Mouse (Mus musculus): ENCODE measurements around the gene Crls1. TPM values are rescaled to one million over a fixed set of nuclear protein-coding genes. Genes with fewer than 3 reads are reported as not detected.

Gene Crls1
- 80.9 and 90.4 TPM in 2 replicates for total RNA-seq (2014; rRNA removed)
- polyA plus RNA-seq (2012; rRNA removed) = 41.3 and 52.9 TPM in 2 replicates

- H3K27me3 ChIP-seq (ENCODE audit: control insufficient read depth, insufficient read depth, low read length) = no peaks in the 10 kb centered on the region
- TF ChIP-seq POLR2A (IDR thresholded peaks at IDR 0.05; ENCODE audit: extremely low read depth, insufficient read depth, low read length) (peak; percentile 79), CTCF (IDR thresholded peaks at IDR 0.05; ENCODE audit: low read depth, low read length) (peak; percentile 98)
- peak within 1 kb of the TSS; percentile 89 for H3K4me3 ChIP-seq (ENCODE audit: insufficient read depth, low read depth, low read length)
- peak within 1 kb of the TSS; percentile 85 for H3K27ac ChIP-seq (replicated peaks; ENCODE audit: insufficient read depth, low read depth, low read length)
- H3K79me2 ChIP-seq (ENCODE audit: control insufficient read depth, insufficient read depth, low read length) = peaks cover 10% of the 10 kb centered on the region; the same call in 1 of the 2 replicates
- peak within 1 kb of the TSS; percentile 100 for H3K9ac ChIP-seq (ENCODE audit: low read depth, low read length)
- DNase-seq (ENCODE audit: extremely low read depth, low read depth, low spot score) = peak; percentile 87
- under 1% methylated on average over 96 of the region's 96 CpGs for WGBS
- peaks cover 10% of the 10 kb centered on the region for H3K4me1 ChIP-seq (ENCODE audit: control insufficient read depth, insufficient read depth, low read length)
- H3K36me3 ChIP-seq (ENCODE audit: control insufficient read depth, insufficient read depth, low read length) = peaks cover 12% of the 10 kb centered on the region; the same call in 1 of the 2 replicates
Observed at GRCm38 (mm10) chr2:132846407-132847358, at the start of gene Crls1. Gene Crls1 (plus strand): TSS chr2:132846666.

- no peak for DNase-seq (ENCODE audit: extremely low read depth, low read depth, low spot score)
- Histone ChIP-seq H3K4me1 (ENCODE audit: control insufficient read depth, insufficient read depth, low read length) (no peaks in the 10 kb centered on the region), H3K79me2 (ENCODE audit: control insufficient read depth, insufficient read depth, low read length) (no peaks in the 10 kb centered on the region), H3K36me3 (ENCODE audit: control insufficient read depth, insufficient read depth, low read length) (peaks cover 37% of the 10 kb centered on the region), H3K9ac (ENCODE audit: low read depth, low read length) (no peak overlapping the region), H3K27ac (replicated peaks; ENCODE audit: insufficient read depth, low read depth, low read length) (no peak overlapping the region), H3K4me3 (ENCODE audit: insufficient read depth, low read depth, low read length) (no peak overlapping the region), H3K27me3 (ENCODE audit: control insufficient read depth, insufficient read depth, low read length) (no peaks in the 10 kb centered on the region)
- 95% methylated on average over 2 of the region's 2 CpGs for WGBS
- TF ChIP-seq CTCF (IDR thresholded peaks at IDR 0.05; ENCODE audit: low read depth, low read length) (no peak), POLR2A (IDR thresholded peaks at IDR 0.05; ENCODE audit: extremely low read depth, insufficient read depth, low read length) (no peak)
Observed at GRCm38 (mm10) chr2:132802976-132803375, 43.5 kb upstream of the Crls1 start.

- no peak within 1 kb of the TSS for H3K27ac ChIP-seq (replicated peaks; ENCODE audit: insufficient read depth, low read depth, low read length)
- WGBS = under 1% methylated on average over 59 of the region's 59 CpGs
- H3K79me2 ChIP-seq (ENCODE audit: control insufficient read depth, insufficient read depth, low read length) = no peaks in the 10 kb centered on the region
- H3K36me3 ChIP-seq (ENCODE audit: control insufficient read depth, insufficient read depth, low read length) = peaks cover 10% of the 10 kb centered on the region
- no peaks in the 10 kb centered on the region for H3K27me3 ChIP-seq (ENCODE audit: control insufficient read depth, insufficient read depth, low read length)
- peak within 1 kb of the TSS; percentile 79 for H3K9ac ChIP-seq (ENCODE audit: low read depth, low read length)
- peak within 1 kb of the TSS; percentile 88 for H3K4me3 ChIP-seq (ENCODE audit: insufficient read depth, low read depth, low read length)
- peaks cover 5% of the 10 kb centered on the region for H3K4me1 ChIP-seq (ENCODE audit: control insufficient read depth, insufficient read depth, low read length)
- DNase-seq (ENCODE audit: extremely low read depth, low read depth, low spot score) = peak; percentile 94
- TF ChIP-seq CTCF (IDR thresholded peaks at IDR 0.05; ENCODE audit: low read depth, low read length) (peak; percentile 39; the same call in 1 of the 2 replicates), POLR2A (IDR thresholded peaks at IDR 0.05; ENCODE audit: extremely low read depth, insufficient read depth, low read length) (no peak)
Observed at GRCm38 (mm10) chr2:132815608-132816314, 30.7 kb upstream of the Crls1 start, which contains the start of the genes Trmt6 and Mcm8. Gene Trmt6 (minus strand): TSS chr2:132816055. Gene Mcm8 (plus strand): TSS chr2:132816141.

GRCm38 (mm10) chr2:132841071-132841470 lies 5.4 kb upstream of the Crls1 start:
- Histone ChIP-seq H3K27me3 (ENCODE audit: control insufficient read depth, insufficient read depth, low read length) (no peaks in the 10 kb centered on the region), H3K27ac (replicated peaks; ENCODE audit: insufficient read depth, low read depth, low read length) (no peak overlapping the region), H3K9ac (ENCODE audit: low read depth, low read length) (no peak overlapping the region), H3K79me2 (ENCODE audit: control insufficient read depth, insufficient read depth, low read length) (no peaks in the 10 kb centered on the region), H3K4me1 (ENCODE audit: control insufficient read depth, insufficient read depth, low read length) (peaks cover under 1% of the 10 kb centered on the region; the same call in 1 of the 2 replicates), H3K4me3 (ENCODE audit: insufficient read depth, low read depth, low read length) (no peak overlapping the region), H3K36me3 (ENCODE audit: control insufficient read depth, insufficient read depth, low read length) (no peaks in the 10 kb centered on the region; the same call in 1 of the 2 replicates)
- WGBS = 95% methylated on average over 4 of the region's 4 CpGs
- TF ChIP-seq CTCF (IDR thresholded peaks at IDR 0.05; ENCODE audit: low read depth, low read length) (no peak), POLR2A (IDR thresholded peaks at IDR 0.05; ENCODE audit: extremely low read depth, insufficient read depth, low read length) (no peak)
- no peak for DNase-seq (ENCODE audit: extremely low read depth, low read depth, low spot score)

GRCm38 (mm10) chr2:132847581-132847980 lies 1.1 kb downstream of the Crls1 start:
- Histone ChIP-seq H3K27ac (replicated peaks; ENCODE audit: insufficient read depth, low read depth, low read length) (peak overlapping the region; percentile 85), H3K27me3 (ENCODE audit: control insufficient read depth, insufficient read depth, low read length) (no peaks in the 10 kb centered on the region), H3K79me2 (ENCODE audit: control insufficient read depth, insufficient read depth, low read length) (peaks cover 15% of the 10 kb centered on the region; the same call in 1 of the 2 replicates), H3K4me3 (ENCODE audit: insufficient read depth, low read depth, low read length) (peak overlapping the region; percentile 89), H3K9ac (ENCODE audit: low read depth, low read length) (peak overlapping the region; percentile 100), H3K36me3 (ENCODE audit: control insufficient read depth, insufficient read depth, low read length) (peaks cover 15% of the 10 kb centered on the region; the same call in 1 of the 2 replicates), H3K4me1 (ENCODE audit: control insufficient read depth, insufficient read depth, low read length) (peaks cover 10% of the 10 kb centered on the region)
- peak; percentile 86 for DNase-seq (ENCODE audit: extremely low read depth, low read depth, low spot score)
- TF ChIP-seq POLR2A (IDR thresholded peaks at IDR 0.05; ENCODE audit: extremely low read depth, insufficient read depth, low read length) (no peak), CTCF (IDR thresholded peaks at IDR 0.05; ENCODE audit: low read depth, low read length) (no peak)
- WGBS = 9% methylated on average over 7 of the region's 7 CpGs

All from liver, adult 2 months (tissue).